Mouse (Mus musculus) cerebellum, adult (tissue): Measurements from ENCODE around the gene Ddb1.

ENCODE experiments used
- ATAC-seq: cut with Nextera tagmentation; 2 replicates; pipeline ENCODE4 v1.9.2; 2017; ENCODE audit warnings: mild to moderate bottlenecking, moderate library complexity, mixed read lengths; ENCODE audit not compliant: insufficient number of reproducible peaks, low FRiP score, low TSS enrichment

The Ddb1 gene

DNA sequence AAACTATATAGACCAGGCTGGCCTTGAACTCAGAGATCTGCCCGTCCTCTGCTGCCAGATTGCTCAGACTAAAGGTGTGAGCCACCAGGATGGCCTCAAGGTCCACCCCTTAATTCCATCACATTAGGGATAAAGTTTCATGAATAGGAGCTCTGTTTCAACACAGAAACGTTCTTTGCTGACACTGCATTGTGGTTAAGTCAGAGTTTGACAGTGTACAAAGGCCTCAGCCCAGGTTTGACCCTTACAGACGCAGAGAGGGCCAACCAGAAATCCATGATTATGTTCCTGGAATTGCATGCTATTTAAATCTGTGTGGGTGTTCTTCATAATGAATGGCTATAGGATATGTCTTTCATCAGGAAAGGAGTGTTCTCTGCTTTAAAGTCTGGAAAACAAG lies 14.8 kb upstream of the Ddb1 start:
- no peak for ATAC-seq

DNA sequence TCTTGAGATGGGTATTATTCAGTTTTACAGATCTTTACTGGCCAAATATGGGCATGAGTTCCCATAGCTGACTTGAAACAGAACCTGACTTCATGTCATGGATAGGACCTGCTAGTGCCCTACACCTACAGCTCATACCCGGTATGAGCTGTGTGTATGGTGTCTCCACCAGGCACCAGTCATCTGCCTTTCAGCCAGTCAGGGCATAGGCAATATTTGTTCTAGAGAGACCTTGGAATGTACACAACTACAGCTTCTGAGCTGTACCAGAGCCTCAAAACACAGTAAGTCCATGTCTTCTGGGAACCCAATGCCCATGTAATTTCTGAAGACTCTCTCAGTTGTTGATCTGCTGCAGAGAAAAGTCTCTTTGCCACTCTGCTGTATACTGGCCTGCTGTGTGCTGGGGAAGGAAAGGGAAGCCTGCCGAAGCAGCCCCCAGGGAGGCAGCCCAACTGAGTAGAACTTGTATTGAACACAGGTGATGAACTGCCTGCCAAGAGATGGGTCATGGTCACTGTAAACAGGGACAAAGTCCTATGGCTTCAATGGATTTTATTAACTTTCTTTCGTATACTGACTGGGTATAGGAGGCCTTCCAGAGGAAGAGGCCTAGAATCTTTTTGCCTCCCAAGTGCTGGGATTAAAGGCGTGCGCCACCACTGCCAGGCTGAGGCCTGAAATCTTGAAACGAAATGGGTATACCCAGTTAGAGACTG lies 13.3 kb upstream of the Ddb1 start:
- no peak for ATAC-seq

DNA sequence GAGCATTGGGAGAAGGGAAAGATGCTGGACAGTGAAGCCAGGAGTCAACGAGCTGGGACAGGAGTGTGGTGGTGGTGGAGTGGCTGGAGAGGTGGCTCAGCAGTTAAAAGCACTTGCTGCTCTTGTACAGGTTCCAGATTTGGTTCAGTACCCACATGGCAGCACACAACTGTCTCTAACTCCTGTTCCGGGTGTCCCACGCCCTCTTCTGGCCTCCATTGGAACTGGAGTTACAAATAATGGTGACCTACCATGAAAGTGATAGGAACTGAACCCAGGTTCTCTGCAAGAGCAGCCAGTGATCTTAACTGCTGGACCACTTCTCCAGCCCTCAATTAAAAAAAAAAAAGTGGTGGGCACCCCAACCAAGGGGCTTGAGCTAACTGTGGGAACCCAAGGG lies 6.9 kb upstream of the Ddb1 start:
- no peak for ATAC-seq

DNA sequence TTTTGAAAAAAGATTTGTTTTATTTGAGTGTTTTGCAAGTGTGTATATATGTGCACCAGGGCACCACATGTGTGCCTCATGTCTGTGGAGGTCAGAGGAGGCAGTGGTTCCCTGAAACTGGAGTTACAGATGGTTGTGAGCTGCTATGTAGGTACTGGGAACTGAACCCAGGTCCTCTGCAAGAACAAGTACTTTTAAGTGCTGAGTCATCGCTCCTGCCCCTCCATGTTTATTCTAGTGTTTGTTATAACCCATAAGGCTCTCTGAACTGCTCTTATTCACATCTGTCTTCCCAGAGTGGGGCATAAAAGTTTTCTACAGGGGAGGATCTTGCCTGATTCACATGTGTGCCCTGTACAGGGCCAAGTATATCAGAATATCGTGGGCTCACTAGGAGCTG lies 5.5 kb upstream of the Ddb1 start:
- ATAC-seq, result no peak

DNA sequence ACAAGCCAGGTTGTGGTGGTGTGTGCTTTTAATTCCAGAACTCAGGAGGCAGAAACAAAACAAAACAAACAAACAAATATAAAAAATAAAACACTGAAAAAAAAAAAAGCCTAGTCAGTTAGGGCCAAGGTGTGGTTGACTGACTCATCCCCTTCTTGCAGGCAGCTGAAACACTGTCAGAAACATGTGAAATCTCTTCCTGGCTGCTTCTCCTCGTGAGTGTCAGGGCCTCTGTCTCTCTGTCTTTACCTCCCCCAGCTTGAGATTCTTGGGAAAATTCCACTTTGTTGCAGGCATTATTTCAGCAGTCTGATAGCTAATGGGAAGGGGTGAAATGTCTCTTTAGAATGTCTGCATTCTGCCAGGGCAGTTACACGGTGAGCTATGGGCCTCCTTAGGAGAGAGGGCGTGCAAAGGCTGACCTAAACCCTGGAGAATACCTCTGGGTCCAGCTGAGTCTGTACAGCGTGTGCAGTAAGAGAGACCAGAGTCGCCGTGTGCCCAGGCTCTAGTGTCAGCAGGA lies 2.8 kb upstream of the Ddb1 start:
- no peak for ATAC-seq

DNA sequence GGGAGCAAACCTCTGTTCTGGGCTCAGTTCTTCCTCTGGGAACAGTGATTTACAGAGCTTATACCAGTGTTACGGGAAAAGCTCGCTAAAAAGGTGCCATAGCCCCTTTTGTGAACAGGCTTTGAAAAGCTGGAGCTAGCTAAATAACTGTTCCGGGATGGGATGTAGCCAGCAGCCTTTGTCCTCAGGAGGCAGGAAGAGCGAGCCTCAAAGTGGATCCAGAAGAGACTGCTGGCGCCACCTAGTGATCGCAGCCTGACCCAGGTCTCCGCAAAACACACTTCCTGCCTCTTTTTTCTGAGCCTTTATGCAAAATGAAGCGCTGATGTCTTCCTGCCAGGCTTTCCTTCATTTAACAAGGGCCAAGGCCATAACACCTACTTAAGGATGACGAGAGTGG lies 2.3 kb upstream of the Ddb1 start:
- ATAC-seq, result peak; percentile 65

DNA sequence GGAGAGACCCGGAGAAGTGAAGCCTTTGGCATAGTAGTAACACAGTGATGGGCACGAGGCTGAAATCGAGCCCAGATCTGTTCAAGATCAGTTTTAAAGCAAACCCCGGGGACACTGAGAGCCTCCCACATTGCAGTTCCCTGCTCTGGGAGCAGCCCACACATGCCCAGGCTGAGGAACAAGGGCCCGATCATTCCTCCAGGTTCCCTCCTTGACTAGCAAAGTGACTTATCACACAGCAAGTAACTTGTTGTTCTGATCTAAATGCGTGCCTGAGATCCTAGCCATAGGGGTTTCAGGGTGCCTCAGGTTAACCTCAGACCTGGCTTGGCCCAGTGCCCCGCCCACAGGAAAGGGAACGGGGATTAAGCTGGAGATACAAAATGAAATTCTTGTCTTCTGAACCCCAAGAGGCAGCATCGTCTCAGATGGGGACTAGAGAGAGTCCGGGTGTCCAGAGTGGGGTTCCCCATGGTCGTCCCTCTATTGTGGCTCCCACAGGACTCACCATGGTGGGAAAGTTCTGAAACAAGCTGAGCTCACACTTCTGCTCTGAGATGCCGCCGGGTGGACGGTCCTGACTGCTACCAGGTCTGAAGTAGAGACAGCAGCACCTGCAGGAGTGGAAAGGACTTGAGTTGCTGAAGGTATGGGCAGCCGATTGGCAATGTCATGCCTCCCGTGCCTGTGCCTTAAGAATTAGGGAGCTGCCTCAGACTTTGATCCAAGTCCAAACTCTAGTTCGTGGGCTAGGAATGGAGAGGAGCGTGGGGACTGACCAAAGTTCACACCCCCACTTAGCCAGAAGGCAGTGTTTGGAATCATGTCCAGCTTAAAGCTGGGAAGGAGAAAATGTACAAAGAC lies 1.2 kb upstream of the Ddb1 start:
- ATAC-seq, result no peak

DNA sequence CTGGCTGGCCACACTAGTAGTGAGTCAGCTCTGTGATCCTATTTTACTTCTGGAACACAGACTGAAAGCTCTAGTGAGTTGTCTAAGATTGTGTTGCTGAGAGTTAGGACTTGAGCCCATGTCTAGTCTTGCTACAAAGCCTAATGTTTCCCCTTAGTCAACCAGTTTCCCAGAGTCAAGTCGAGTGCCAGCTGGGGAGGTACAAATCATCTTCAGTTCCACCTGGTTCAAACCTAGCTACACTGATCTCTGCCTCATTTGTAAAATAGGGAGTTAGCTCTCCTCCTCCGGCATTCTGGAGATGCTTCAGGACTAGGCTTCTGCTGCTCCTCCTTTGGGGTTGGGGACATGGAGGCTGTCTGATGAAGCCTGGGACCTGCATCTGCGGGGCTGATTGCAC lies 593 bp upstream of the Ddb1 start:
- ATAC-seq, result no peak

DNA sequence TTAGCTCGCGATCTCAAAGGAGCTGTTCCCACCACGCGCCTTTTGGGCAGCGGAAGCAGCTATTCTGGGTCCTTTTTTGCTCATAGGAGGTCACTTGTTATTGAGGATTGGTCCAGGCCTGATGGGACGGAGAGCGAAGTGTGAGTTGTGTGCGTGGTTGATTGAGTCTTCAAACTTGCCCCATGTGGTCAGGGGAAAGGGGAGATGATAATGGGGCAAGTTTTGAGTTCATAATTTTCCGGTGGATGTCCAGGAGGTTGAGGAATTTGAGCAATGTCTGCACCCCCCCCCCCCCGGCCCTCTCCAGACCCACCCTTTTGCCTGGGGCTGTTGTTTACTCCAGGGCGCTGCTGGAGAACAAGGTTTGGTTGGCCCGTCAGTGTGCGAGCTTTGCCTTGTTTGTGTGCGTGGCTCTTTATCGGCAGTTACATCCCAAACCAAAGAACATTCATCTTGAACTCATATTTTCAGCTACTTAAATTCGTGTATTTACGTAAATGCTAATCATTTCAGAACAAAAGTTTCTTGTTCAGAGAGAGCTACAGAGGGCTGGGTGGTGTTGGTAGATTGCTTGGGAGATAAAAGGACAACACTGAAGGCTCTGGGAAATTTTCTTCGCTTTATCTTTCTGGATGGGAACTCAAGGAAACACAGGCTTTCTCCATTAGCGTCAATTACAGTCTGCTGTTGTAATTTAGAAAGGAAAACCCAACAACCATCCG lies 935 bp downstream of the Ddb1 start:
- no peak for ATAC-seq

DNA sequence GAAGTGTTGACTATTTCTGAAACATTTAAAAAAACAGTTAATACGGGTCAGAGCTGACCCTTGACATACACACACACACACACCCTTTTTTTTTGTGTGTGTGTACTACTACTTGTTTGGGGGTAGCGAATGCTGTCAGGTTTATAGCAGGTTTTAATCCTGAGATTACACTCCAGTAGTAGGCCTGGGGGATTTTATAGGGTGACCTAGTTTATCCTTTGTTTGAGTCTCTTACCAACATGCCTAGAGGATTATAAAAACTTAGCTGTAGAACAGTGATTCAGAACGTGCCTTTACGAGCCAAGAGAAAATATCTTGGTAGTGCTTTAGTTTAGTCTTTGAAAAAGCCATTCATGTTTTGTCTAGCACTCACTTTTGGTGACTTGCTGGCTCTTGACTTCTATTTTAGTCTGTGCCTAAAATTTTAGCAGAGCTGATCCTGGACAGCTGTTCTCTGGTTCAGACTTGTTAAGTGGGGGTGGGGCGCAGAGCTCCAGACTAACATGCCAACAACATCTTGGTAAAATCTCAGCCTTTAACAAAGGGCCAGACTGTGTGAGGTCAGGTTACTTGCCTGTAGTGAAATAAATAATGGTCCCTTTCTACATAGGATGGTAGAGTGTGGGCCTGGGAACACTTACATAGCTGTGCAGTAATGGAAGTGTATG lies 3.6 kb downstream of the Ddb1 start:
- no peak for ATAC-seq

DNA sequence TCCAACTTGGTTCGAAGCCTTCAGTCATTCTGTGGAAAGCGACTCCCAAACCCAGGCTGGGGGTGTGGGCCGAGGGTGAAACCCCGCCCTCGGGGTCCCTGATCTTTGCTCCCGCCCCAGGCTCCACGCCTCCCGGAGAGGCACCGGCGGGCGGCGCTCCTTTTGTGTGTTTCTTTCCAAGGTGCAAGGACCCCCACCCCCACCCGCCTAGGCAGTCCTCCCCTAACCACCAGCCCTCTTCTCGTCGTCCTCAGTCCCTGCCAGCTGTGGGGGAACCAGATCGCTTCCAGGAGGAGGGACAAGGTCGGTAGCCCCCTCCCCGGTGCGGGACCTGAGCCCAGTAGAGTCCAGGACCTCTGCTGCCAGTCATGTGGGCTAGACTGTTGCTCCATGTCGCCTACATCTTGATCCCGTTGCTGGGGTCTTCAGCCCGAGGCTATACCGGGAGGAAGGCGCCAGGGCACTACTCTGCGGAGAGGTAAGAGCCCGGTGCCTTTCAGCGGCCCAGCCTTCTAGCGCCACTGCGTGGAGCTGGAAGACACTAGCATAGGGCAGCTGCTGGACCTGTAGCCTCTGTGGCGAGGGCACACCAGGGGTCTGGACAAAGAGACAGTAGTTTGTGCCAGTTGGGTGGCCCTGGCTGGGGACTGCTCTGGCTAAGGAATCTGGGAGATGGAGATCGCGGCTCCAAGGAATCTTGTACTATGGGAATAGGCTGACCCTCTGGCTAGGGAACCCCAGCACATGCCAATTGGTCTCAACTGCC lies 29.2 kb downstream of the Ddb1 start, which contains the start of gene Vwce:
Vwce (plus strand) TSS at position 108 of the 766 bp plus-strand sequence.
- peak; percentile 61 for ATAC-seq

DNA sequence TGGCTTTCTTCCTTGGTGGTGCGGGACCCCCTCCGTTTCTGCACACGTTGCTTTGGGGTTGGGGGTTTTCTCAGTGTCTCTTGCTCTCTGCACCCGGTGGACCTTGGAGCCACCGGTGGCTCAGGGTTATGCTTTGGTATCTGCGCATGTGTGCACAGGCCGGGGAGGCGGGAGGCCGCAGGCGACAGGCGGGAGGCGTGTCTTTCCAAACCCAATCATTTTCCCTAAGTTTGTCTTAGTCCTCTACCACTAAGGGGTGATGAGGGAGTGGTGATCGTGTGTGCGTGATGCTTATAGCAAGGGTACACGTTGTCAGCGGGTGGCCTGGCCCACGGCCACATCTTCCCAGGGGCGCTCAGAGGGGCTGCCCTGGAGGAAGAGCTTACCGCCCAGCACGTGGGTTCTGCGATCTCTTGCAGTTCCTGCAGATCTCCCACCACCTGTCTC lies 29.8 kb downstream of the Ddb1 start:
- peak; percentile 78; the same call in 1 of the 2 replicates for ATAC-seq

DNA sequence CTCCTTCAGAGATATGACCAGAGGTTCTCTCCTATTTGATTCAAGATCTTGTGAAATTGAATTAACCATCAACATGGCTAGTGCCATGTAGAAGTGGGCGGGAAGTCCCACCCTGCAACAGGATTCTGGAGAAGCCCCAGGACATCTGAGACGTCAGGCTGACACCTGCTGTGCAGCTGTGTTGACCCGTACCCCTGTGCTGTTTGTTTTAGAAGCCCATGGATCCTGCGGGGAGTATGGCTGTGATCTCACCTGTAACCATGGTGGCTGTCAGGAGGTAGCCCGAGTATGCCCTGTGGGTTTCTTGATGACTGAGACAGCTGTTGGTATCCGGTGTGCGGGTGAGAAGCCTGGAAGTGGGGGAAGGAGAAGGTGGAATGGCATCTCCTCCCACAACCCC lies 32.7 kb downstream of the Ddb1 start:
- ATAC-seq, result no peak

DNA sequence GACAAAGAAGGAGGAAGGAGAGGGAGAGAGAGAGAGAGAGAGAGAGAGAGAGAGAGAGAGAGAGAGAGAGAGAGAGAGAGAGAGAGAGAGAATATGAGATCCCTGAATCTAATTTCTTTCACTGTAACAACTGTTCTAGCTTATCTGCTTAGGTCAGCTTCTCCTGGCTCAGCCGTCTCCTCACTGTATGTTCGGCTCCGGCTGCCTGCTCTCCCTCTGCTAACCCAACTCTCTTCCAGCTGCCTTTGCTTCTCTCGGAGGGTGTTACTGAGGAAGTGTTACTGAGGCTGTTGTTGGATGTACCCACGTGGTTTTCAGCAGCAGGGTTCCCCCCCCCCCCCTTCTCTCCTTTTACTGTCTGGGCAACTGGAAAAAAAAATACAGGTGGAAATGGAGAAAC lies 35.0 kb downstream of the Ddb1 start:
- ATAC-seq, result no peak

DNA sequence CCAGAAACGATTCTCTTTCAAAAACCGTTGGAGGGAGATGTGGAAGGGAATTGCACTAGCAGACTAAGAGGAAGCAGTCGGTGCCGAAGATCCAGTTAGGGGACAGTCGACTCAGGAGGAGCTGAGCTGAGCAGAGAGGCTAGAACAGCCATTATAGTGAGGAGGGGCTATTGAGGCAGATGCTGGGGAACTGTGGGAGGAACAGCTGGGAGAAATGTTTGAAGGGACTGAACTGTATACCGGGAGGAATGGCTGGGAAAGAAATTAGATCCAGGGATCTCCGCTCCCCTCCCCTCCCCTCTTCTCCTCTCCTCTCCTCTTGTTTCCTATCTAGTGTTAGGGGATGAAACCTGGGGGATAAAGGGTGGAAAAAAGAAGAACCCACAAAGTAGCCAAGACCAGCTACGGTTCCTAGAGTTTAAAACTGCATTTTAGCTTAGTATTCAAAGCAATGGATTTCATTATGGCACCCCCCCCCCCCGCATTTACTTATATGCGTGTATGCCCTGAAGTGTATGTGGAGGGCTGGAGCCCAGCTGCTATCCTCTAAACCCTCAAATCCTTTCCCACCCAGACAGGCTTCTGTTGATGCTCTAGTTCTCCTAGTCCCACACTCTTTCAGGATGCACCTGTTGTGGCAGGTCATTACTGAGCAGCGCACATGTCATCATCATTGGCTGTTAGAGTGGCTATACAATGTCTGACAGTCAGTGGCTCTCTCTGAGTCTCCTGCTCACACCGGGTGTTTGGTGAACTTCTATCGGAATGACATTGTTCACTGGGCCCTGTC lies 35.7 kb downstream of the Ddb1 start:
- ATAC-seq, result no peak

DNA sequence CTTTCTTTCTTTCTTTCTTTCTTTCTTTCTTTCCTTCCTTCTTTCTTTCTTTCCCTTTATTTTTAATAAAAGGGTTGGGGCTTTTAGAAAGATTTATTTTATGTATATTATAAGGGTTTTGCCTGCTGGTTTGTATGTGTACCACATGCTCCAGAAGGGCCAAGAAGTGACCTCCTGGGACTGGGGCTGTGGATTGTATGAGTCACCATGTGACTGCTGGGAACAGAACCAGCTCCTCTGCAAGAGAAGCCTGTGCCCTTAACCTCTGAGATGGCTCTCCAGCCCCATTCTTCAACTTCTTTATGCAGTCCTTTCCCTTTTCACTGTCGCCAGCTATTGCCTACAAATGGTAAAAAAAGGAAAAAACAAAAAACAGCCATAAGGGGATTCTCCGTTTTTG lies 40.5 kb downstream of the Ddb1 start:
- ATAC-seq, result no peak

DNA sequence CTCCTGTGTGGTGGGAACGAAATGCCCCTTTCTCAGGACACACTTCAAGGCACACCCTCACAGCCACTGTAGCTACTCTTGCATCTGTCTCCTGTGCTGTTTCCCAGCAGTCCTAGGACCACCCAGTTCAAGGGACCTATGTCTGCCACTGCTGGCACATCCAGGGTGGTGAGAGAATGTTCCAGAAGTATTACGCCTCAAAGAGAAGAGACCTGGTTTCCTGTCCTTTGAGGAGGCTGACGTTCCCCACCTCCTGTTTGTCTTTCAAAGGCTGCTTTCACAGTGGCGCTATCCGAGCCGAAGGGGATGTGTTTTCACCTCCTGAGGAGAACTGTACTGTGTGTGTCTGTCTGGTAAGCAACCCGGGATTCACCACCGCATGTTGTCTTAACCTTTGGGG lies 43.0 kb downstream of the Ddb1 start:
- no peak for ATAC-seq

DNA sequence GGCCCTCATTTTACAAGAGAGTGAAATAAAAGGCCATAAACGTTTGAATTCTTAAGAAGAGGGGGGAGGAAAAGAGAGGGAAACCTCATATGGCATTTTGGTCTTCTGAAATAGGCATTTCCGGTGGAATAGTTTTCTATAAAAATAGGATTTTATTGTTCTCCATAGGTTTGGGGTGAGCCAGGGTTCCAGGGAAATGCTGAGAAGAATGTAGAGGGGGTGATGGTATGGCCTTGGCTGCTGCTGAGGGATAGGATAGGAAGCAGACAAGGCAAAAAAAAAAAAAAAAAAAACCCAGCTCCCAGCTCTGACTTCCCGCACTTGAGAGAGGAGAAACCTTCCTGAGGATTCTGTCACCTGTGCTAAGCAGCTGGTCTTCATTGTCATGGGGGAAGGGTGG lies 50.9 kb downstream of the Ddb1 start:
- no peak for ATAC-seq

DNA sequence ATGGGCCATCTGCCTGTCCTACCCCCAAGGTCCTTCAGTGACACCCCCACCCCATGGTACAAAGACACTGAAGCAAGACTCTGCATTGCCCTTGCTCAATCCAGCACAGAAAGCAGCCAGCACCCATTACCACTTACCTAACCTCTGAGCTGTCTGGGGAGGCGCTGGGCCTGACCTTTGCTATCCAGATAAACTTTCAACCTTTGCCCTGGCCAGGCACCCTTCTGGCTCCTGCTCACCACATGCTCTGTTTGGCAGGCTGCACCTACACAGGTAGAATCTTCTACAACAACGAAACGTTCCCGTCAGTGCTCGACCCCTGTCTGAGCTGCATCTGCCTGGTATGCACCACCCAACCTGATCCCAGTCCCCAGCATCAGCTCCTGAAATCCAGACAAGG lies 52.6 kb downstream of the Ddb1 start:
- no peak for ATAC-seq
